Mouse (Mus musculus) limb, embryonic 10.5 days (tissue): ENCODE measurements around the gene Prx. TPM values are rescaled to one million over a fixed set of nuclear protein-coding genes. Genes with fewer than 3 reads are reported as not detected.

Source experiments
- DNase-seq: peaks from one replicate; pipeline ENCODE4 v3.0.0-alpha.2; 2017; ENCODE audit warnings: low spot score
- H3K27ac ChIP-seq: fragments of 300-500 bp; sonication (generic); 2 replicates; pipeline ENCODE4 v1.5.1; 2016; ENCODE audit warnings: mild to moderate bottlenecking
- H3K27me3 ChIP-seq: fragments of 300-500 bp; sonication (generic); 2 replicates; pipeline ENCODE4 v1.6.1; 2016; ENCODE audit warnings: low read depth, mild to moderate bottlenecking; ENCODE audit not compliant: poor library complexity, severe bottlenecking
- H3K36me3 ChIP-seq: fragments of 300-500 bp; sonication (generic); 2 replicates; pipeline ENCODE4 v1.6.1; 2016; ENCODE audit warnings: mild to moderate bottlenecking, moderate library complexity
- H3K4me1 ChIP-seq: fragments of 300-500 bp; sonication (generic); 2 replicates; pipeline ENCODE4 v1.6.1; 2016
- H3K4me3 ChIP-seq: fragments of 300-500 bp; sonication (generic); 2 replicates; pipeline ENCODE4 v1.5.1; 2016; ENCODE audit warnings: mild to moderate bottlenecking, moderate library complexity
- H3K9me3 ChIP-seq: fragments of 300-500 bp; sonication (generic); replicated peaks from 2 replicates; pipeline ENCODE4 v1.6.1; 2016; ENCODE audit warnings: mild to moderate bottlenecking
- WGBS: fragments of 180-500 bp; shearing (Covaris S2); methylation state at CpG from one replicate; pipeline ENCODE4 v1.1.7; 2016; 5-methylcytosine and 5-hydroxymethylcytosine counted together
- polyA plus RNA-seq: library from polyadenylated mRNA; unstranded; fragments of >200 nt; fragmentation: Nextera tagmentation; extraction: Ambion mirVana; gene quantifications from 2 replicates; pipeline ENCODE4 v1.2.1, GENCODE M21; 2016

The Prx gene
- polyA plus RNA-seq, 1 experiment from 2014 or later = 4.3 TPM

DNA sequence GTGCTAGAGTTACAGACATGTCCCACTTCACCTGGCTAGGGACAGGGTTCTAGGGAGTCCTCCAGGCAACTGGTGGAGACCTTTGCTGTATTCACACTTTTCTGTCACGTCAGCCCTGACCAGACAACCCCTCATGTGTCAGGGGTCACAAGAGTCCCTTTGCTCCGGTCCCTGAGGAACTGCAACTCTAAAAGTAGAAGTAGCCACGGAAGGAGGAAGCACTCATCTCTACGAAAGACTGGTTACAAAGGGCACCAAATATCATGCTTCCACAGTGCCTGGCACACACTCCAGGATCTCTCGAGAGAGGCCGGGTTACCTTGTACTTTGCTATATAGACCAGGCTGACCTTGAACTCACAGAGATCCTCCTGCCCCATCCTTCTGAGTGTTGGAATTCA lies 37.5 kb downstream of the Prx start:
- Histone ChIP-seq H3K4me1 (peaks cover 12% of the 10 kb centered on the region; the same call in 1 of the 2 replicates), H3K4me3 (no peak overlapping the region), H3K27me3 (no peaks in the 10 kb centered on the region), H3K27ac (no peak overlapping the region), H3K36me3 (peaks cover 55% of the 10 kb centered on the region), H3K9me3 (no peaks in the 10 kb centered on the region)
- 90% methylated on average over 6 of the region's 6 CpGs for WGBS
- DNase-seq = no peak

DNA sequence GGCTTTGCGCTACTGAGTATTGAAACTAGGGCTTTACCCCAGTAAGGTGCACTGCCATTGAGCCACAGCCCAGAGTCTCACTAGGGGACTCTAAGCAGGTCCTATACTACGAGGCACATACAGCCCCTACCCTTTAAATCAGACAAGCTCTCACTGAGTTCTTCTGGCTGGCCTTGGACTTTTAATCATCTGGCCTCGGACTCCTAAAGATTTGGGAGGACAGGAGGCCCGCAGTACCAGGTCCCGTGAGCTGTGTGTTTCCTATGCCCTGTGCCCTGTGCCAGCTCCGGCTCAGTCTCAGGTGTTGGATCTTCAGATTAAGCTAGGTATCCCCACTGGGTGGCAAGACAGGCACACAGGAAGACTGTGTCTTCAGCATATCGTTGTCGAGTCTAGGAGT lies 38.9 kb downstream of the Prx start:
- Histone ChIP-seq H3K36me3 (peaks cover 41% of the 10 kb centered on the region), H3K4me1 (peaks cover 26% of the 10 kb centered on the region), H3K9me3 (no peaks in the 10 kb centered on the region), H3K27ac (no peak overlapping the region), H3K27me3 (no peaks in the 10 kb centered on the region), H3K4me3 (no peak overlapping the region)
- WGBS = 80% methylated on average over 8 of the region's 8 CpGs
- DNase-seq = no peak

DNA sequence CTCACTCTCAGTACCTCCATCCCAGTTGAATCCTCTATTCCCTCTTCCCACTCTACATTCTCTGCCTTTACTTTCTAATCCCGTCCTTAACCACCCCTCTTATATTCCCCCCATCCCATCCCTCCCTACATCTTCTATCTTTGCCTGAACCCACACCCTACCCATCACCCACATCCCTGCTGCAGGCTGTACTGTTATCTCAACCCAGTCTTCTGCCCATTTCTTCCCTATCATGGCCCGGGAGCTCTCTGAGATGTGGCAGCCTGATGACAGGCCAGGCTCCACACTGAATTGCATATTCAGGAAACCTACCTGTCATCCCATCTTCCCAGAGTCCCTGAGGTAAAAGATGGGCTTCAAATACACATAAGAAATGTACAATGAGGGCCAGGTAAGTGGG lies 39.7 kb downstream of the Prx start:
- 89% methylated on average over 2 of the region's 2 CpGs for WGBS
- Histone ChIP-seq H3K27me3 (no peaks in the 10 kb centered on the region), H3K4me1 (peaks cover 27% of the 10 kb centered on the region), H3K27ac (no peak overlapping the region), H3K4me3 (no peak overlapping the region), H3K36me3 (peaks cover 33% of the 10 kb centered on the region), H3K9me3 (no peaks in the 10 kb centered on the region)
- no peak for DNase-seq

DNA sequence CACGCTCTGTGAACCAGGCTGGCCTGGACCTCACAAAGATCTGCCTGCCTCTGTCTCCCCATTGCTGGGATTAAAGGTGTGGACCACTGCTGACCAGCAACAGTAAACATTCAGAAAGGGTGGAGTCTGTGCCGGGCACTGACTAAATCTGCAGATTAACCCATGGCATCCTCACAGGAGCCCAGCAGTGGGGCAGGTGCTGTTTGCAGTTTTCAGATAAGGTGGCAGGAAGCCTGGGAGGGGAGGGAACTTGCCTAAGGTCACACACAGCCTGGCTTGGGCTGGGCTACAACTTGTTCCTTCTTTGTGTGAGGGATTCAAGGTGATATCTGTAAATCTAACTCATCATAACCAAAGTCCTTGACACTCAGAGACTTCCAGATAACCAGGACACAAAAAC lies 41.4 kb downstream of the Prx start:
- peaks cover 27% of the 10 kb centered on the region for H3K4me1 ChIP-seq
- no peaks in the 10 kb centered on the region for H3K27me3 ChIP-seq
- no peak overlapping the region for H3K27ac ChIP-seq
- no peak for DNase-seq
- whole genome bisulfite sequencing = 84% methylated on average over 2 of the region's 2 CpGs
- H3K9me3 ChIP-seq = no peaks in the 10 kb centered on the region
- peaks cover 21% of the 10 kb centered on the region for H3K36me3 ChIP-seq
- no peak overlapping the region for H3K4me3 ChIP-seq

DNA sequence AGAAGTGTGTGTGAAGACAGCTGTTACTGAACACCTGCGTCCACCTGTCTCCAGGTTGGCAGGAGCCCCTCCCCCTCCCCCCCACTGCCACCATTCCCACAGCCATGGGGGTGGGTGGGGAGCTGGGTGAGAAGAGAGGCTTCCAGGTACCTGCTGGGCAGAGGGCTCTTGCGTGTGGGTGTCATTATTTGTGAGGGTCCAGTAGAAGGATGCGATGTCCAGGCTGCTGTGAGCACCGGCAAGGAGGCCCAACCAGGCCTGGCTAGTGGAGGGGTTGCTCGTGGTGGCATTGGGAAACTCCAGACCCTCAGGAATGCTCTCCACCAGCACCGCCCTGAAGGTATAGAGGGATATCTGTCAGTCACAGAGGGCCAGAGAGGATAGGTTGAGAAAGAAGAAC lies 41.8 kb downstream of the Prx start:
- no peak for DNase-seq
- peaks cover 17% of the 10 kb centered on the region for H3K36me3 ChIP-seq
- 91% methylated on average over 6 of the region's 6 CpGs for WGBS

DNA sequence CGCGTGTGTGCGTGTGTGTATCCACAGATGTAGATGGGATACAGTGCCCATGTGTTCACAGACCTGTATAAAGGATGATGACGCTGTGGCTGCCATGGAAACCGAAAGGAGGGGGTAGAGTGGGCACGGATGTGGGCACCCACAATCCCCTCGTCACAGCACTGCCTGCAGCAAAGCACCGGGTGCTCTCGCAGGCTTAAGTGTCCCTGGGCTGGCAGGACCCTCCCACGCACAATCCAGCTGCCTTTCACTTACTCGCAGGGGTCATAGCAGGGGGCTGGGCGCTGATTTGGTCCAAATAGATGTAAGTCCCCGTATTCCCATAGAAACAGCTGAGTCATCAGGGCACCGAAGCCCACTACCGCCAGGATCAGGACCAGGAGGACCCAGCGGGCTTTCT lies 42.3 kb downstream of the Prx start:
- 82% methylated on average over 16 of the region's 16 CpGs for WGBS
- DNase-seq = no peak
- H3K36me3 ChIP-seq = peaks cover 12% of the 10 kb centered on the region
- H3K9me3 ChIP-seq = no peaks in the 10 kb centered on the region
- H3K27ac ChIP-seq = no peak overlapping the region
- 0 out of 2 replicates have a peak overlapping the region, but pooled peaks have one; percentile 53 for H3K4me3 ChIP-seq
- no peaks in the 10 kb centered on the region for H3K27me3 ChIP-seq
- H3K4me1 ChIP-seq = peaks cover 27% of the 10 kb centered on the region

More for the DNA sequence above, 41.8 kb downstream of the Prx start:
- Histone ChIP-seq H3K4me3 (no peak overlapping the region), H3K27me3 (no peaks in the 10 kb centered on the region), H3K27ac (no peak overlapping the region), H3K4me1 (peaks cover 27% of the 10 kb centered on the region), H3K9me3 (no peaks in the 10 kb centered on the region)

DNA sequence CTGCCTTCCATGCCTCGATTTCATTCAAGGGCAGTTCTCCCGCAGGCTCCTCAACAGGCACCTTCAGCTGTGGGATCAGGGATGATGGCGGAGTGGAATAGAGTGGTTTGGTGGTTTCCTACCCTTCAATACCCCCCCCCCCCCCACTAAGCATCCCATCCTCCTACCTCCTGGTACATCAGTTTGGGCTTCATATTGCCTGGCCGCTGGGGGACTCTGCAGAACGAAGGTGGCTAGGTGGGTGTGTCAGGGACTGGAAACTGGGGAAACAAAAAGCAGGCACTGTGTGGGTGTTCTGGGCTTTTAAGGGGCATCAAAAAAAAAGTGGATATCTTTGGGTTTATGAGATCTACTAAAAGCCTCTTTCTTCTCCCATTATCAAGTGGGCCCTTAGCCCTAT lies 42.8 kb downstream of the Prx start:
- H3K36me3 ChIP-seq = peaks cover 8% of the 10 kb centered on the region; the same call in 1 of the 2 replicates
- H3K4me3 ChIP-seq = peak overlapping the region; percentile 53
- DNase-seq = no peak
- H3K9me3 ChIP-seq = no peaks in the 10 kb centered on the region
- peaks cover 27% of the 10 kb centered on the region for H3K4me1 ChIP-seq
- WGBS = 62% methylated on average over 5 of the region's 5 CpGs
- H3K27ac ChIP-seq = no peak overlapping the region
- no peaks in the 10 kb centered on the region for H3K27me3 ChIP-seq

DNA sequence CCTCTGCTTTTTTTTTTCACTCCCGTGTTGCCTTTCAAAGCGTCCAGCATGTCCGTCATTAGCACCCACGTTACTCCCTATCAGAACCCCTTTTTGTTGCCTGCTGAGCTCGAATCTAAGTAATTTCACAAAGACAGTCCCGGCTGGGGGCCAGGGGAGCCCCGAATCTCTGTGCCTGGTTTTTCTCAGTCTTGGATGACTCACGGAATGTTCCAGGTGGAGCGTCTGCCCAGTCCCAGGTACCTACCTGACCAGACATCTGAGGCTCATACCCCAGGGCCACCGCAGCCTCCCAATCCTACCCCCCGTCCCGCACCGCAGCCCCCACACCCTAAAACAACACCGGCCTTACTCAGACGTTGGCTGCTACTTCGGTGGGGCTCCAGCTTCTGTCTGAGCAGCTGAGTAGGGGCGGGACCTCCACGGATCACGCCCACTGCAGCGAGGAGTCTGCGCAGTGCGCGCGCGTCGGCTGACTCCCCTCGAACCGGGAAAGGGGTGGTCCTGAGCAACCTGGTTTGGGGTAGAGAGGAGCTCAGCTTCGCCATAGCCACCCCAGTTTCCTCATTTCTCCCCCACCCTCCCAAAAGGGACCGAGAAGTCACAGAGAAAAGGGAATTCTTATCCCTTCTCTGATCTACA lies 43.4 kb downstream of the Prx start:
- peaks cover 5% of the 10 kb centered on the region; the same call in 1 of the 2 replicates for H3K36me3 ChIP-seq
- DNase-seq = peak; percentile 91
- H3K4me1 ChIP-seq = peaks cover 27% of the 10 kb centered on the region
- peak overlapping the region; percentile 53 for H3K4me3 ChIP-seq
- peak overlapping the region; percentile 70 for H3K27ac ChIP-seq
- H3K9me3 ChIP-seq = no peaks in the 10 kb centered on the region
- H3K27me3 ChIP-seq = no peaks in the 10 kb centered on the region
- 3% methylated on average over 30 of the region's 30 CpGs for WGBS

DNA sequence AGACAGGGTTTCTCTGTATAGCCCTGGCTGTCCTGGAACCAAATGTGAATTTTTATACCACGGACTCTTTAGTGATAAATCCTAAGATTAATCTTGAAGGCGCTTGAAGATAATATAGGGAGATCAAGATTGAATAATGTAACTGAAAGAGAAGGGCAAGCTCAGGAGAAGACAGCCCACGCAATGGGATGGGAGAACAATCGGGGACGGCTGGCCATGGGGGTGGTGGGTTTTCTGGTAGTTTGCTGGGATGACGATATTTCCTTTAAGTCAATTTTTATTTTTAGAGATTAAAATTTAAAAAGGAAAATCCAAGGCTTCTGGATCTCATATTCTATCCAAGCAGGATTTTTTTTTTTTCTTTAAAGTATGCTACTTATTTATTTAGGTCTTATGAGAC lies 43.9 kb downstream of the Prx start:
- no peaks in the 10 kb centered on the region for H3K9me3 ChIP-seq
- DNase-seq = no peak
- no peaks in the 10 kb centered on the region for H3K27me3 ChIP-seq
- peaks cover 5% of the 10 kb centered on the region; the same call in 1 of the 2 replicates for H3K36me3 ChIP-seq
- peak overlapping the region; percentile 53 for H3K4me3 ChIP-seq
- H3K4me1 ChIP-seq = peaks cover 27% of the 10 kb centered on the region
- WGBS = 59% methylated on average over 6 of the region's 6 CpGs
- peak overlapping the region; percentile 70 for H3K27ac ChIP-seq

DNA sequence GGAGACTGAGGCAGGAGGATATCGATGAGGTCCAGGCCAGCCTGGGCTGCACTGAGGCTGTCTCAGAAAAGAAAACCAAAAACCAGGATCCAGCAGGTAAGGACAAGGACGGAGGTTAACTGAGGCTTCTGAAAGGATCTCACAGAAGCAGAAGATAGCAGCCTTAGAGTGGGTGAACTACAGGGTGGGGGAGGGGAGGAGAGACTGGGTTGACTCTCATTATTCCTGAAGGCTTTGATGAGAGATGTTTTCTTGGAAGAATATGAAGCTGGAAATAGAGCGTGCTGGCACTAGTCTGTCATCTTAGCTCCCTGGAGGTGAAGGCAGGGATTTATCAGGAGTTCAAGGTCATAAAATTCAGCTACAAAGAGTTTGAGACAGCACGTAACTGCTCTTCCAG lies 44.7 kb downstream of the Prx start:
- no peak overlapping the region for H3K27ac ChIP-seq
- no peaks in the 10 kb centered on the region for H3K27me3 ChIP-seq
- H3K4me1 ChIP-seq = peaks cover 27% of the 10 kb centered on the region
- H3K9me3 ChIP-seq = no peaks in the 10 kb centered on the region
- H3K4me3 ChIP-seq = no peak overlapping the region
- 87% methylated on average over 4 of the region's 4 CpGs for WGBS
- peaks cover 5% of the 10 kb centered on the region; the same call in 1 of the 2 replicates for H3K36me3 ChIP-seq
- DNase-seq = no peak

DNA sequence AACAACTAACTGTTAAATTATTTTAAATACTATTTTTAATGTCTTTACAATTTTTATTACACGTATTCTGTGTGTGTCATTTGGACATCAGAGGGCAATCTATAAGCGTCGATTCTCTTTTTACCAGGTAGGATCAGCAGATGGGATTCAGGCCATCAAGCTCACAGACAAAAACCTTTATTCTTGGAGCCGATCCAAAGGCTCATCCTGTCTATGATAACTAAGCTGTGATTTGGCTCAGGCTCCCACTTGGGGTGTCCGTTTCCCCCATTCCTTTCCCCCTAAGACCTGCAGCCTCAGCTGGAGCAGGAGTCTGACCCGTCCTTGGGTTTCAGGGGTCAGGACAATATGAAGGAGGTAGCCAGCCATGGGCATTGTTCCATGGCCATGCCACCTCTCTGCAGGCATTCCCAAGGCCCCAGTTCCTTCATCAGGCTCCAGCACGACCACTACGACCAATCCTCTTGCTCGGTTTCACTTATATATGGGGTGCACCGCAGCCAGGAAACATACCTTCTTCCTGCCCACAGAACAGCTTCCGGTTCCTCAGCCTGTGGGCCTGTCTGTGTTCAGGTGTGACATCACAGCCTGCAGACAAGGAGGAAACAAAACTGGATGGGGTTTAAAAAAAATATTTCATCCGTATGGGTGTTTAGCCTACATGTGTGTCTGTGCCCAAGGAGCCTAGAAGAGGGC lies 45.7 kb downstream of the Prx start:
- Histone ChIP-seq H3K27me3 (no peaks in the 10 kb centered on the region), H3K9me3 (no peaks in the 10 kb centered on the region), H3K4me3 (no peak overlapping the region), H3K4me1 (peaks cover 22% of the 10 kb centered on the region), H3K36me3 (no peaks in the 10 kb centered on the region; the same call in 1 of the 2 replicates), H3K27ac (no peak overlapping the region)
- 90% methylated on average over 12 of the region's 12 CpGs for WGBS
- no peak for DNase-seq

DNA sequence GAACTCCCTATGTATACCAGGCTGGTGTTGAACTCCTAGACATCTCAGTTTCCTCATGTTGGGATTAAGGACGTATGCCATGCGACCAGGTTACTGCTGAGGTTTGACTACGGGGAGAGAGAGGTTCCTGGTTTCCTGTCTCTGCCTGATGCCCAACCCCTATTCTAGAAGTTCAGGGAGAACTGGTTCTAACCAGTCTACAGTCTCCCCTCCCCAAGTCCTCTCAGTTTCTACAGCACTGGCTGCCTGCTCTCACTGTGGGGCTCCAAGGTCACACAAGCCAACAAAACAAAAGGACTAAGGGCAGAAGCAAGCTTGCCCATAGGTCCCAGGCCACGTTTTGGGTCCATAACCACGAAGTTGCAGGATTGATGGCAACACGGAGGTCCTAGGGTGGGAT lies 50.5 kb downstream of the Prx start:
- H3K36me3 ChIP-seq = no peaks in the 10 kb centered on the region
- no peak overlapping the region for H3K27ac ChIP-seq
- no peaks in the 10 kb centered on the region for H3K9me3 ChIP-seq
- no peaks in the 10 kb centered on the region for H3K27me3 ChIP-seq
- no peak overlapping the region for H3K4me3 ChIP-seq
- no peak for DNase-seq
- 85% methylated on average over 6 of the region's 6 CpGs for WGBS
- H3K4me1 ChIP-seq = peaks cover 14% of the 10 kb centered on the region

DNA sequence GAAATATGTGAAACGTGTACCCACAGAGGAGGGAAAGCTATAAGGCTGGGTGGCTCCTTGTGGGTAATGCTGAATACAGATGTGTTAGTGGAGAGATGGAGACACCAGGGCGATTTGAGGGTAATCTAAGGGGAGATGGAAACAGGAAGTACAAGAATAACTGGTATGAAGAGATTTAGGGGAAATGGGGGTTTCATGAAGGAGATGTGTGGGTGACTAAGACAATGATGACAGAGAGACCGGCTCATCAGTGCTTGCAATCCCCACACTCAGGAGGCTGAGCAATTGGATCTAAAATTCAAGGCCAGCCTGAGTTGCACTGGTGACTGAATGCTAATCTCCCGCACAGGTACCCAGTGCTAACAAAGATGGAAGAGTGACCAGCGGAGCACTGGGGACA lies 52.9 kb downstream of the Prx start:
- 60% methylated on average over 5 of the region's 5 CpGs for WGBS
- Histone ChIP-seq H3K27me3 (no peaks in the 10 kb centered on the region), H3K9me3 (no peaks in the 10 kb centered on the region), H3K36me3 (peaks cover 16% of the 10 kb centered on the region), H3K4me3 (peak overlapping the region; percentile 85), H3K4me1 (peaks cover 14% of the 10 kb centered on the region), H3K27ac (no peak overlapping the region)
- no peak for DNase-seq
